Comparison of ENCODE assay signal across 20 mouse cellular contexts in genomic region chr1:167278395-167278794, GRCm38 (mm10). TPM values are rescaled to one million over a fixed set of nuclear protein-coding genes. Genes with fewer than 3 reads are reported as not detected.
DNase-seq lines count a peak whose midpoint lies in the region; ATAC-seq and TF ChIP-seq lines count a peak whose summit lies in the region.
"Had no signal": no experiment of that assay in that cellular context is flagged by ENCODE, and none has a peak within 500 bp of the region (broad histone marks: within the 10 kb centered on the region; RNA-seq: fewer than 3 reads in every experiment).

No protein-coding gene starts in this region.

- DNase-seq in heart, adult 11 months, result no peak
- no peak for DNase-seq in heart, adult 8-10 months (ENCODE audit: low spot score)
- no peak for DNase-seq in CH12.LX (ENCODE audit: extremely low read depth)
- DNase-seq in left cerebral cortex, adult 9 months (ENCODE audit: low spot score in 2 of 2), result no peak
- DNase-seq in ovary, postnatal 14 days (ENCODE audit: low spot score), result no peak
- DNase-seq: adrenal gland, adult 2 months; adrenal gland, postnatal 25 days; cerebellum, adult 9-11 months; cerebellum, postnatal 36 days; forebrain, postnatal 0 days; gastrocnemius, postnatal 14 days; kidney, adult 8-10 months had no signal

- 0 out of 2 replicates have a peak overlapping the region, but pooled peaks have one; percentile 62 for H3K27ac ChIP-seq in heart, embryonic 12.5 days (ENCODE audit: poor library complexity, severe bottlenecking)
- H3K27ac ChIP-seq in heart, embryonic 16.5 days (ENCODE audit: low read length), result peak overlapping the region; percentile 25; the same call in 1 of the 2 replicates
- H3K27ac ChIP-seq in CH12.LX (ENCODE audit: insufficient read depth, low read depth), result no peak overlapping the region
- H3K27ac ChIP-seq: embryonic facial prominence, embryonic 13.5 days; forebrain, embryonic 13.5 days; hindbrain, embryonic 15.5 days had no signal

- TF ChIP-seq POLR2A in CH12.LX (IDR thresholded peaks at IDR 0.05; ENCODE audit: low read depth, low read length), result no peak

- TF ChIP-seq EP300 in CH12.LX (IDR thresholded peaks at IDR 0.05; ENCODE audit: low read length), result no peak

- no peak for TF ChIP-seq CTCF in CH12.LX (conservative IDR thresholded peaks at IDR 0.05 in 1 of 2, IDR thresholded peaks at IDR 0.05 in 1 of 2; ENCODE audit: low read depth in 2 of 2, low read length in 2 of 2)
- TF ChIP-seq CTCF in E14TG2a.4 (conservative IDR thresholded peaks at IDR 0.05; ENCODE audit: low read length), result no peak

- in situ Hi-C loops in CH12.LX (cut with MboI; ENCODE audit: low pct_ligation_motif_present, low pct_unique_long_range_greater_than_20kb, low sequenced_read_pairs), result loop anchor here (10.0 kb wide), 1 partner anchor 54 kb away; no protein-coding TSS in a partner anchor

- TF ChIP-seq RAD21 in CH12.LX (IDR thresholded peaks at IDR 0.05; ENCODE audit: low read depth, low read length), result no peak

- peaks cover 99% of the 10 kb centered on the region for H3K79me2 ChIP-seq in CH12.LX (replicated peaks; ENCODE audit: control insufficient read depth, extremely low read depth, insufficient read depth, poor library complexity, severe bottlenecking)

- no peak overlapping the region for H3K4me3 ChIP-seq in heart, embryonic 12.5 days
- no peak overlapping the region for H3K4me3 ChIP-seq in heart, embryonic 16.5 days (ENCODE audit: low read length)
- H3K4me3 ChIP-seq in CH12.LX (replicated peaks in 1 of 3; ENCODE audit: low read depth in 2 of 3, low read length in 2 of 3, poor library complexity in 1 of 3) (no peak overlapping the region), E14TG2a.4 (replicated peaks; ENCODE audit: low read length) (peak overlapping the region; percentile 57)
- H3K4me3 ChIP-seq: embryonic facial prominence, embryonic 13.5 days; forebrain, embryonic 13.5 days; hindbrain, embryonic 15.5 days had no signal

- H3K36me3 ChIP-seq in heart, embryonic 12.5 days, result 0 out of 2 replicates have a peak, but pooled peaks cover 2% of the 10 kb centered on the region
- H3K36me3 ChIP-seq in heart, embryonic 16.5 days (ENCODE audit: control insufficient read depth, insufficient read depth), result no peaks in the 10 kb centered on the region
- H3K36me3 ChIP-seq in CH12.LX (replicated peaks in 1 of 2; ENCODE audit: control insufficient read depth in 1 of 2, insufficient read depth in 1 of 2, low read length in 1 of 2) (peaks cover 10 to 43% of the 10 kb centered on the region in 2 experiments), E14TG2a.4 (ENCODE audit: insufficient read depth, low read length) (peaks cover 53% of the 10 kb centered on the region)
- H3K36me3 ChIP-seq: hindbrain, embryonic 15.5 days had no signal

- dilution Hi-C loops in CH12.LX (cut with MboI; ENCODE audit: extremely low pct_ligation_motif_present, extremely low pct_unique_long_range_greater_than_20kb, low sequenced_read_pairs), result no loop called here

- 63% methylated on average over 6 of the region's 6 CpGs for WGBS in heart, embryonic 12.5 days
- 66% methylated on average over 6 of the region's 6 CpGs for WGBS in heart, embryonic 16.5 days

- H3K4me2 ChIP-seq in heart, embryonic 12.5 days, result no peak overlapping the region
- H3K4me2 ChIP-seq in heart, embryonic 16.5 days (ENCODE audit: low read depth, low read length), result peak overlapping the region; percentile 19; the same call in 1 of the 2 replicates
- H3K4me2 ChIP-seq in CH12.LX (ENCODE audit: insufficient read depth, low read depth, poor library complexity, severe bottlenecking), result no peak overlapping the region; the same call in 1 of the 2 replicates
- H3K4me2 ChIP-seq: embryonic facial prominence, embryonic 13.5 days; forebrain, embryonic 13.5 days; hindbrain, embryonic 15.5 days had no signal

- H3K27me3 ChIP-seq in heart, embryonic 12.5 days (replicated peaks), result no peaks in the 10 kb centered on the region
- H3K27me3 ChIP-seq in heart, embryonic 16.5 days (ENCODE audit: control insufficient read depth, insufficient read depth, low read length), result no peaks in the 10 kb centered on the region
- H3K27me3 ChIP-seq in CH12.LX (replicated peaks) (no peaks in the 10 kb centered on the region), E14TG2a.4 (ENCODE audit: insufficient read depth, low read length) (no peaks in the 10 kb centered on the region)
- H3K27me3 ChIP-seq: embryonic facial prominence, embryonic 13.5 days; forebrain, embryonic 13.5 days; hindbrain, embryonic 15.5 days had no signal

- H3K4me1 ChIP-seq in heart, embryonic 12.5 days (replicated peaks), result peaks cover 67% of the 10 kb centered on the region
- H3K4me1 ChIP-seq in heart, embryonic 16.5 days (ENCODE audit: control insufficient read depth, insufficient read depth, low read length), result peaks cover 35% of the 10 kb centered on the region
- H3K4me1 ChIP-seq in CH12.LX (ENCODE audit: control insufficient read depth in 1 of 2, insufficient read depth in 2 of 2), result peaks cover 30 to 73% of the 10 kb centered on the region in 2 experiments
- H3K4me1 ChIP-seq in E14TG2a.4 (replicated peaks; ENCODE audit: low read depth, low read length), result peaks cover 96% of the 10 kb centered on the region

- no peak overlapping the region for H3K9ac ChIP-seq in heart, embryonic 12.5 days
- no peak overlapping the region for H3K9ac ChIP-seq in heart, embryonic 16.5 days (ENCODE audit: low read length)
- H3K9ac ChIP-seq in CH12.LX (ENCODE audit: insufficient read depth, low read depth), result no peak overlapping the region
- H3K9ac ChIP-seq: embryonic facial prominence, embryonic 13.5 days; forebrain, embryonic 13.5 days; forebrain, postnatal 0 days; hindbrain, embryonic 15.5 days had no signal

- ATAC-seq in heart, embryonic 12.5 days (ENCODE audit: insufficient number of reproducible peaks, low FRiP score), result no peak
- no peak for ATAC-seq in heart, embryonic 16.5 days (replicated peaks; ENCODE audit: extremely low read depth, insufficient read depth, low FRiP score)
- ATAC-seq: forebrain, embryonic 13.5 days; forebrain, postnatal 0 days; inflammation-experienced regulatory T-cells, adult 6 months; intestine, postnatal 0 days had no signal

- no peaks in the 10 kb centered on the region for H3K9me3 ChIP-seq in heart, embryonic 12.5 days (replicated peaks)
- H3K9me3 ChIP-seq in heart, embryonic 16.5 days (replicated peaks; ENCODE audit: control insufficient read depth, low read length), result no peaks in the 10 kb centered on the region
- H3K9me3 ChIP-seq in CH12.LX (replicated peaks; ENCODE audit: low read length) (no peaks in the 10 kb centered on the region), E14TG2a.4 (ENCODE audit: low read length) (no peaks in the 10 kb centered on the region)
- H3K9me3 ChIP-seq: embryonic facial prominence, embryonic 13.5 days; forebrain, embryonic 13.5 days; hindbrain, embryonic 15.5 days had no signal

TF ChIP-seq in CH12.LX, 34 proteins besides CTCF, POLR2A, EP300 and RAD21:
- peak; percentile 66 for TF ChIP-seq MAFK (IDR thresholded peaks at IDR 0.05; ENCODE audit: insufficient replicate concordance, low read length)
- TF ChIP-seq ZNF384 (IDR thresholded peaks at IDR 0.05; ENCODE audit: low read depth, low read length), result no peak
- TF ChIP-seq MYC (IDR thresholded peaks at IDR 0.05; ENCODE audit: low read depth, low read length), result no peak

RNA-seq across cellular contexts. Expression of gene Uck2, which starts 6.7 kb away (rescaled TPM):
- 68.9 and 75.3 TPM in 2 replicates for polyA plus RNA-seq in heart, embryonic 12.5 days (2016; fragmentation: Nextera tagmentation; extraction: Ambion mirVana)
- polyA plus RNA-seq in heart, embryonic 16.5 days (2015; fragmentation: Nextera tagmentation; extraction: Ambion mirVana), result 51.4 and 68.8 TPM in 2 replicates
- total RNA-seq in heart, adult 8-10 months (2022), result 10 to 100 TPM; 38.7 to 50.3 (median 43.4) TPM
- 235 and 254 TPM in 2 replicates for total RNA-seq in CH12.LX (2012; rRNA removed)
- total RNA-seq in CH12.LX (2014; rRNA removed), result 312 and 363 TPM in 2 replicates
- polyA plus RNA-seq in CH12.LX (2012; ENCODE audit: insufficient read length, low read depth), result 323 and 392 TPM in 2 replicates

RNA-seq across cellular contexts. Expression of gene Tmco1, which starts 29.8 kb away (rescaled TPM):
- polyA plus RNA-seq in heart, embryonic 12.5 days (2016; fragmentation: Nextera tagmentation; extraction: Ambion mirVana), result 79.7 and 83.1 TPM in 2 replicates
- polyA plus RNA-seq in heart, embryonic 16.5 days (2015; fragmentation: Nextera tagmentation; extraction: Ambion mirVana), result 85.3 and 99.1 TPM in 2 replicates
- 10 to 100 TPM; 92.5 to 99.4 (median 98.8) TPM for total RNA-seq in heart, adult 8-10 months (2022)
- 80.6 and 87.0 TPM in 2 replicates for total RNA-seq in CH12.LX (2012; rRNA removed)
- total RNA-seq in CH12.LX (2014; rRNA removed), result 153 and 168 TPM in 2 replicates
- polyA plus RNA-seq in CH12.LX (2012; ENCODE audit: insufficient read length, low read depth), result 92.8 and 127 TPM in 2 replicates
